Mouse (Mus musculus) layer of hippocampus, postnatal 36 days (tissue): ENCODE results near the gene Prcp. TPM values are rescaled to one million over a fixed set of nuclear protein-coding genes. Genes with fewer than 3 reads are reported as not detected.

Experiments used
- DNase-seq, 2 experiments: peaks; one replicate each; pipeline ENCODE4 v3.0.0; 2022
- total RNA-seq, 2 experiments: library from RNA; stranded (reverse); gene quantifications; 2 replicates each; pipeline ENCODE4 v1.2.3; 2021

The Prcp gene
- total RNA-seq, 2 experiments from 2014 or later = 7.5 to 8.2 TPM

DNA sequence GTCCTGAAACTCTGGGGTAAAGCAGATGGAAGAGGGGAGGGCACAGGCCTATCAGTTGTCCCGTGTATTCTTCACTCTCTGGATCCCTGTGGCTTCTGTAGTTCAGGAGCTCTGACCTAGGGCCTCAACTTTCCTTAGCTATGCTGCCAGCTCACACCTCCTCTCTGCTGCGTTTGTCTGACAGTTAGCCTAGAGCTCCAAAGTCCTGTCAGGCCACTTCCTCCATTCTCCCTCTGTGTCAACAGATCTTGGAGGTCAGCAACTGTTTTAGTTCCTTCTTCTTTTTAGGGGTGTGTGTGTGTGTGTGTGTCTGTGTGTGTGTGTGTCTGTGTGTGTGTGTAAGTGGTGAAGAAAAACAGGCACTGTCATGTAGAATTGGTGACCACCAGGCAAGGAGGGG is 106.5 kb downstream of the Prcp start:
- no peak for DNase-seq

DNA sequence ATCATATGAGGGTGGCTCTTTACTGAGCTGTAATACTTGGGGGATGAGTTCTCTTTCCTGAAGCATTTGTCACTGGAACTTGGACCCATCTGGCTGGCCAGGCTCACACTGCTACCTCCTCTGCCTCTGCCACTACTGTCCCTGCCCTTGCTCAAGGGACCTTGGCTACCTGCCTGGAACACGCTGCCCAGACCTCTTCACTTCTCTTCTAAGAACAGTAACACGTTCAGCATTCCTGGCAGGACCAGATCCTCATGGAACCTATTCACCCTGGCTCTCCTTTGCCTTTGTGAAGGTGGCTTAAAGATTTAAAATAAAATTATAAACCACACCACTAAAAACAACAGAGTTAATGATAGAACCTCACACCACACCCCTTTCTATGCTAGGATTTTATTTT is 107.6 kb downstream of the Prcp start:
- DNase-seq = no peak

Other genes starting within 250 kb of the Prcp start
- 10 to 100 TPM; 17.7 to 17.8 TPM for gene Ankrd42, start 237.3 kb upstream of the Prcp start, total RNA-seq
- gene Pcf11, start 204.5 kb upstream of the Prcp start, total RNA-seq = 10 to 100 TPM; 60.1 to 76.1 TPM
- 10 to 100 TPM; 48.7 to 49.2 TPM for gene Rab30, start 132.9 kb upstream of the Prcp start, total RNA-seq
- gene Ddias, start 223 bp upstream of the Prcp start, total RNA-seq = under 1 TPM; 0.42 to 0.78 TPM
- 10 to 100 TPM; 20.6 to 21.5 TPM for gene Fam181b, start 205.4 kb downstream of the Prcp start, total RNA-seq